Mouse (Mus musculus) embryonic stem cell, embryonic (primary cell): ENCODE data around the gene LTO1.

ENCODE experiments used
- CTCF ChIA-PET, 4 experiments: fragments of 300-600 bp in 2 of 4; fragments of 350-600 bp in 2 of 4; sonication (Branson Sonifier 250); formaldehyde crosslinking; loops; one replicate each; lab custom pipeline; 2022; ENCODE audit warnings: inconsistent platforms in 2 of 4; lab: Charles Lee
- POLR2A ChIA-PET, 4 experiments: fragments of 300-600 bp in 2 of 4; fragments of 350-600 bp in 2 of 4; sonication (Branson Sonifier 250); formaldehyde crosslinking; loops; one replicate each; lab custom pipeline; 2022; ENCODE audit warnings: antibody characterized with exemption in 4 of 4, inconsistent platforms in 1 of 4; lab: Charles Lee

The LTO1 gene

DNA sequence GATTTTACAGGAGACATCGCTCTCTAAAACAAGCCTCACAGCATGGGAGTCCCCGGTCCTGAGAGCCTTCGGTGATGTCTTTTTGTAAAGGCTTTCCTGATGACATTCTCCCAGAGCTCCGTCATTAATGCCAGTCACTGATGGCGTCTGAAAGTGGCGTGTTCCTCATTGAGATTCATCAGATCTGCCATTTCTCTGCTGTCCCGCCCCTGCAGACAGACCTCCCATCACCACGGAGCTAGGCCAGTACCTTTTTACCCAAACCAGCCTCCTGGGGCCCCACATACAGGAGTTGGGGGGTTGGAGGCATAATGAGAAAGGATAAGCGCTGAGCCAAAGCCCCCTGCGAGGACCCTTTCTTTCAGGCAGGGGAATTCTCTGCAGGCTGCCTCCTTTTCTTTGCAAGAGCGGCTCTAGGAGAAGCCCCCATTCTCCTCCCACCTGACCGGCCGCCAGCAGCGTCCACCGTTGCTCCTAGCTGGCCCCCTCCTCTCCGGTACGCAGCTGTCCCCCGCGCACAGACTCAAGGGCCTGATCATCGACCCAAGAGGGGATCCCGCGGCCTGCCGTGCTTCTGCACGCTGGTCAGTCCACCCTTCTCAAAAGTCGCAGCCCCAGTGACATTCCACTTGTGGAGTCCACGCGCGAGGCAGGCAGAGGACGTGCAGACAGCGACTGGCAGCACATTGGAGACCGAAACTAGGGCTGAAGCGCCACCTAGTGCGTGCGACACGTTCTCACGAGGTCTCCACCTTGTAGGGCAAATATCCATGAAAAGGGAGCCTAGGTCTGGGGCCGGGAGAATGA, 19.4 kb upstream of the LTO1 start:
- CTCF ChIA-PET = interaction anchor here (0.6 to 3.2 kb wide), 33 partner anchors 11 to 975 kb away, joined by 3 to 28 read pairs (median 5); no protein-coding TSS in a partner anchor
- POLR2A ChIA-PET = interaction anchor here in 3 of 4 experiments (0.6 to 1.7 kb wide), 8 partner anchors 12 to 313 kb away, joined by 3 to 6 read pairs (median 3); partner anchors contain the start of genes Fadd (in 1 of the 3) and Fgf3 (in 1 of the 3)

DNA sequence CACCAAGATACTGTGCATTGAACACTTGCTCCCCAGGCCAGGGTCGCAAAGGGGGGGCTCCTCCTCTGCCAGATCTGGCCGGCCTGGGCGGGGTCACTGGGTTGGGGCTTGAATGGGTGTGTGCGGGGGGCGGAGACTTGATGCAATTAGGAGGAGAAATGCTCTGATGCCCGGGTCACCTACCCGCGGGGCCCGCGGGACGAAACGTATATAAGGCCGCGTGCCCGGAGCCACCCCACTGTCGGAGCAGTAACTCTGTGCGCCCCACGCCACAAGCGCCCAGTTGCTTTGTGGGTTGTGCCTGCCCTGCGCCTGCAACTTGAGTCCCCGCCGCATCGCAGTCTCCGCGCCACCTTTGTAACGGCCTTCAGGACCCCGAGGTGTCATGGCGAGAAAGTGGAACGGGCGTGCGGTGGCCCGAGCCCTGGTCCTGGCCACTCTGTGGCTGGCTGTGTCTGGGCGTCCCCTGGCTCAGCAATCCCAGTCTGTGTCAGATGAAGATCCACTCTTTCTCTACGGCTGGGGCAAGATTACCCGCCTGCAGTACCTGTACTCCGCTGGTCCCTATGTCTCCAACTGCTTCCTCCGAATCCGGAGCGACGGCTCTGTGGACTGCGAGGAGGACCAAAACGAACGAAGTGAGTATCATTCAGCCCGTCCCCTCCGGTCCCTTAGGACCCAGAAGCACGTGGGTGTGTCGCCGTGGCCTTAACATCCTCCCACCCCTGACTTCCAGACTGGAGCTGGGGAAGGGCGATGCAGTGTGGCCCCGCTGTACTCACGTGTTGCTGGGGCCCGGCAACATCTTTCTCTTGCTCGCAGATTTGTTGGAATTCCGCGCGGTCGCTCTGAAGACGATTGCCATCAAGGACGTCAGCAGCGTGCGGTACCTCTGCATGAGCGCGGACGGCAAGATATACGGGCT, 18.3 kb upstream of the LTO1 start, which contains the start of gene Fgf15:
Fgf15 (plus strand) TSS at position 238 of the 925 bp plus-strand sequence.
- ChIA-PET POLR2A (interaction anchor here in 2 of 4 experiments (0.7 to 1.7 kb wide), 4 partner anchors 11 to 107 kb away, joined by 3 to 4 read pairs (median 3); partner anchors contain the start of gene Fgf3 (in 1 of the 2)), CTCF (interaction anchor here (0.6 to 3.2 kb wide), 15 partner anchors 10 to 115 kb away, joined by 3 to 28 read pairs (median 5); no protein-coding TSS in a partner anchor)

- ChIA-PET POLR2A (interaction anchor here in 3 of 4 experiments (0.5 to 3.9 kb wide), 8 partner anchors 10 to 65 kb away, joined by 3 to 17 read pairs (median 4); partner anchors contain the start of gene LTO1 (in 1 of the 3)), CTCF (interaction anchor here in 2 of 4 experiments (0.7 to 1.7 kb wide), 2 partner anchors 11 to 109 kb away, joined by 3 to 7 read pairs; no protein-coding TSS in a partner anchor)
These were observed 16.4 kb upstream of the LTO1 start for GRCm38 (mm10) chr7:144898506-144898905.

DNA sequence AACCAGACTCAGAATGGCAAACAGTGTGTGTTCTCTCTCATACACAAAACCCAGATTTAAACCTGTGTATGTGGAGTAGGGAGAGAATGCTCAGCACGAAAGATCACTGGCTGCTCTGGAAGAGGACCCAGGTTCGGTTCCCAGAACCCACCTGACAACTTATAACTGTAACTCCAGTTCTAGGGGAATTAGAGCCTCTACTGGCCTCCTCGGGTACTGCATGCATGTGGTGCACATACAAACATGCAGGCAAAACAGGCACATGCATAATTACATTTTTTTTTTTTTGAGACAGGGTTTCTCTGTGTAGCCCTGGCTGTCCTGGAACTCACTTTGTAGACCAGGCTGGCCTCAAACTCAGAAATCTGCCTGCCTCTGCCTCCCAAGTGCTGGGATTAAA, 9.4 kb upstream of the LTO1 start:
- ChIA-PET POLR2A (interaction anchor here in 2 of 4 experiments (0.7 to 1.6 kb wide), 3 partner anchors 11 to 34 kb away, joined by 3 to 8 read pairs (median 5); partner anchors contain the start of gene Ccnd1 (in 1 of the 2)), CTCF (interaction anchor here in 3 of 4 experiments (0.6 to 4.0 kb wide), 4 partner anchors 123 to 393 kb away, joined by 3 to 36 read pairs (median 4); partner anchors contain the start of gene Tpcn2 (in 1 of the 3))

DNA sequence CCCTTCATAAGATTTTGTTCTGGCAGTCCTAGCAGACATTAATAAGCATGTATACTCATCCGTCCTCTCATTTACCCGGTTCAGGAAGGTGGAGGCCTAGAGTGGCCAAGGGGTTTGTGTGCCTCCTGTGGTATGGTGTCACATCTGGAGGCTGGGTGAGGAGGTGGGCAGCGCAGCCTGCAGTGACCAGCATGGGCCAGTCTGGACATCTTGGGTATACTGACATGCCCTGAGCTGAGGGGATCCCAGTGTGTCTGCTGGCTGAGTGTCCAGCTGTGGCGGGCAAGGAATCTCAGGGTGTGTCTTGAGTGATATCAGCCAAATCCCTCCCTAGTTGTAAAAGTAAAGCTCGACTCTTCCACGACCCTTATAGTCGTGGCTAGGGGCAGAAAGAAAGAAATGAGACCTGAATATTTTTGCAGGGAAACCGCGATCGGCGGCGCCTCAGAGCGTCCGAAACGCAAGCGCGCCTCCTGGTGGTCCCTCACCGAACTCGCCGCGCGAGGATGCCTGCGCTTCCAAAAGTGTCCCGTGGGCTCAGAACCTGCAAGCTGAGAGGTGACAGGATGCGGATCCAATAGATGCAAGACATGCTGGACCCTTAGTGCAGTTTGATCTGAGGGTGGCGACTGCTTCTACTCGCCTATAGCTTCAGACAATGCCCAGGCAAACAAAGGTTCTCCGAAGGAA, 8.0 kb upstream of the LTO1 start:
- POLR2A ChIA-PET = interaction anchor here in 3 of 4 experiments (0.5 to 1.3 kb wide), 9 partner anchors 11 to 1310 kb away, joined by 3 to 4 read pairs (median 3); partner anchors contain the start of gene Fadd (in 1 of the 3)
- CTCF ChIA-PET = interaction anchor here (0.5 to 4.0 kb wide), 63 partner anchors 8 to 507 kb away, joined by 3 to 36 read pairs (median 4); partner anchors contain the start of genes LTO1 (in 1 of the 4), Ppfia1 (in 1 of the 4) and Tpcn2 (in 1 of the 4)

GRCm38 (mm10) chr7:144907793-144908192, 7.1 kb upstream of the LTO1 start:
- ChIA-PET CTCF (interaction anchor here (0.6 to 4.0 kb wide), 32 partner anchors 7 to 385 kb away, joined by 3 to 36 read pairs (median 5); partner anchors contain the start of genes LTO1 (in 1 of the 4) and Tpcn2 (in 1 of the 4)), POLR2A (interaction anchor here in 3 of 4 experiments (0.5 to 1.5 kb wide), 12 partner anchors 9 to 1311 kb away, joined by 3 to 8 read pairs (median 3); partner anchors contain the start of genes Fadd (in 1 of the 3) and Tpcn2 (in 1 of the 3))

GRCm38 (mm10) chr7:144908705-144909104, 6.2 kb upstream of the LTO1 start:
- ChIA-PET CTCF (interaction anchor here (0.6 to 4.0 kb wide), 40 partner anchors 9 to 372 kb away, joined by 3 to 36 read pairs (median 3); partner anchors contain the start of genes Fadd (in 1 of the 4) and Fgf3 (in 1 of the 4)), POLR2A (interaction anchor here (0.6 to 1.5 kb wide), 30 partner anchors 9 to 375 kb away, joined by 3 to 10 read pairs (median 4); partner anchors contain the start of genes Fadd (in 1 of the 4) and Tpcn2 (in 1 of the 4))

DNA sequence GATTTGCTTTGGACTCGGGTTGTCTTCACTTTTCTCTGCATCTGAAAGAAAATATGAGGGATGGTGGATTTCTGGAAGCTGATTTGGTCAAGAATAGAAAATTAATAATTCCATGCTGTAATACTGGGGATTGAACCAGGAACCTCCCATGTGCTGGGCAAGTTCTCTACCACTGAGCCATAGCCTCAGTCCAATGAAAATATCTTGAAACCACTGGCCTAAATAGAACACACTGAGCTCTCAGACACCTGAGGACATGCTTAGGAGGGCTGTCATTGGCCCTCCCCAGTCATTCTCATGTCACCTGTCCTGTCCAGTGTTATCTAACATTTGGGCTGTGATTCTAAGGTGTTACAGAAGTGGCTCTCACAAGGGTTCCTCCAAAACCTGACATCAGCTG, 3.8 kb upstream of the LTO1 start:
- ChIA-PET CTCF (no interaction called here), POLR2A (interaction anchor here in 1 of 4 experiments (0.9 to 1.5 kb wide), 2 partner anchors 29 to 47 kb away, joined by 3 to 4 read pairs; partner anchors contain the start of gene Ccnd1)

GRCm38 (mm10) chr7:144912897-144913296, 2.0 kb upstream of the LTO1 start:
- CTCF ChIA-PET = no interaction called here
- POLR2A ChIA-PET = no interaction called here

GRCm38 (mm10) chr7:144914296-144914947, 478 bp upstream of the LTO1 start:
- POLR2A ChIA-PET = interaction anchor here in 3 of 4 experiments (0.5 to 3.0 kb wide), 20 partner anchors 9 to 369 kb away, joined by 3 to 18 read pairs (median 4); partner anchors contain the start of genes Ccnd1 (in 1 of the 3) and Tpcn2 (in 1 of the 3)
- CTCF ChIA-PET = interaction anchor here in 3 of 4 experiments (0.6 to 1.9 kb wide), 9 partner anchors 8 to 351 kb away, joined by 3 to 8 read pairs (median 5); no protein-coding TSS in a partner anchor

DNA sequence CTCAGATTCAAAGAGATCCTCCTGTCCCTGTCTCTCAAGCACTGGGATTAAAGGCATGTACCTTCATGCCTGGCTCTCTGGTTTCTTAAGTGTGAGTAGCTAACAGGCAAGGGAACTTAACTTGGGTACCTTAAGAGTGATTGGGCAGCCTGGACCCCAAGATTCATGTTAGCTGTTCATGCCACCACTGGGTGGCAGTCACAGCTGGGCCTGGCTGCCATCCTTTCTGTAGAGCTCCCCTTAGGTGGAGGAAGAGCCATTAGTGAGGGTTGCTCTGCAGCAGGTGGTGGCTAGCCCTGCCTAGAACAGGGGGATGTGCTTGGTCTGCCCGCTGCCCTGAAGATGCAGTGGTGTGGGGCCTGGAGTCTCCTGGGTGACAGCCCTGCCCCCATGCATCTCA, 3.9 kb downstream of the LTO1 start:
- ChIA-PET POLR2A (interaction anchor here in 2 of 4 experiments (0.6 to 1.3 kb wide), 2 partner anchors 10 kb away, joined by 3 to 6 read pairs; no protein-coding TSS in a partner anchor), CTCF (interaction anchor here in 3 of 4 experiments (0.6 to 0.9 kb wide), 6 partner anchors 9 to 143 kb away, joined by 3 to 4 read pairs (median 3); no protein-coding TSS in a partner anchor)

DNA sequence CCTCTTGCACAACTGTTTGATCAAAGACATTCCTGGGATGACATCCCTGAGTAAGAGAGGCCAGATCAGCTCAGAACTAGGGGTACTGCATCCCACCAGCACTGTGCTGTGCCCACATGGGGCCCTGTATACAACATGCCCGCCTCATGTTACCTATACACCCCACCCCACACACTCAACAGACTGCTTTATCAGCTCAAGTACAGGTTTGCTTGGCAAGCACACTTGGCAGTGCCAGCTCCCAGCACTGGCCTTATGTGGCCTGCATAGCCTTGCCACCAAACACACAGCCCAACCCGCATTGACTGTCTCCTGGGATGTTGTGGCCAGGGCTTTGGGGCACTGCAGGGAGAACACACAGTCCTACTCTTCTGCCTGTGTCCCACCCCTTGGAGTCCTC, 12.7 kb downstream of the LTO1 start:
- CTCF ChIA-PET = interaction anchor here in 3 of 4 experiments (0.9 to 1.7 kb wide), 5 partner anchors 9 to 326 kb away, joined by 3 to 6 read pairs (median 3); no protein-coding TSS in a partner anchor
- POLR2A ChIA-PET = interaction anchor here in 1 of 4 experiments (0.7 to 3.3 kb wide), 6 partner anchors 8 to 322 kb away, joined by 3 to 31 read pairs (median 4); partner anchors contain the start of genes Ccnd1 and LTO1

GRCm38 (mm10) chr7:144928009-144928888, 13.3 kb downstream of the LTO1 start:
- CTCF ChIA-PET = interaction anchor here in 3 of 4 experiments (0.9 to 1.7 kb wide), 5 partner anchors 9 to 325 kb away, joined by 3 to 6 read pairs (median 3); no protein-coding TSS in a partner anchor
- POLR2A ChIA-PET = interaction anchor here in 2 of 4 experiments (0.9 to 3.3 kb wide), 12 partner anchors 8 to 356 kb away, joined by 3 to 31 read pairs (median 3); partner anchors contain the start of genes Ccnd1 (in 1 of the 2), LTO1 (in 1 of the 2) and Tpcn2 (in 1 of the 2)

DNA sequence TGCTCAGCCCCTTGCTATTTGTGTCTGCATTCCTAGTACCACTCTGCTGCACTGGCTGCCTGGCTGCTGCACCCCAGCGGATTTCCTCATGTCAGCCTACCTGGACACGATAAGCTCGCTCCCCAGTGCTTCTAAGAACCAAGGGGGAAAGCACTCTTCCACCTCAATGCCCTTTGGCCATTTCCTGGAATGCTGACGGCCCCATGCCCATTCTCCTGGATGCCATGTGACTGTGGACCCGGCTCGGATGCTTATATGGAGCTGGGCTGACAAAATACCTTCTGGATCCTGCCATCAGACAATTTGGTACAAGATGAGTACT, 13.9 kb downstream of the LTO1 start:
- CTCF ChIA-PET = interaction anchor here in 2 of 4 experiments (0.9 to 1.7 kb wide), 3 partner anchors 10 to 324 kb away, joined by 3 to 6 read pairs (median 3); no protein-coding TSS in a partner anchor
- POLR2A ChIA-PET = interaction anchor here in 2 of 4 experiments (0.9 to 3.3 kb wide), 12 partner anchors 7 to 355 kb away, joined by 3 to 31 read pairs (median 3); partner anchors contain the start of genes Ccnd1 (in 2 of the 2), LTO1 (in 1 of the 2) and Tpcn2 (in 1 of the 2)
